Mouse (Mus musculus): ENCODE results near the gene Rgs19. TPM values are rescaled to one million over a fixed set of nuclear protein-coding genes. Genes with fewer than 3 reads are reported as not detected.

Gene Rgs19
- total RNA-seq, 1 experiment from 2014 or later = 89.7 TPM

DNA sequence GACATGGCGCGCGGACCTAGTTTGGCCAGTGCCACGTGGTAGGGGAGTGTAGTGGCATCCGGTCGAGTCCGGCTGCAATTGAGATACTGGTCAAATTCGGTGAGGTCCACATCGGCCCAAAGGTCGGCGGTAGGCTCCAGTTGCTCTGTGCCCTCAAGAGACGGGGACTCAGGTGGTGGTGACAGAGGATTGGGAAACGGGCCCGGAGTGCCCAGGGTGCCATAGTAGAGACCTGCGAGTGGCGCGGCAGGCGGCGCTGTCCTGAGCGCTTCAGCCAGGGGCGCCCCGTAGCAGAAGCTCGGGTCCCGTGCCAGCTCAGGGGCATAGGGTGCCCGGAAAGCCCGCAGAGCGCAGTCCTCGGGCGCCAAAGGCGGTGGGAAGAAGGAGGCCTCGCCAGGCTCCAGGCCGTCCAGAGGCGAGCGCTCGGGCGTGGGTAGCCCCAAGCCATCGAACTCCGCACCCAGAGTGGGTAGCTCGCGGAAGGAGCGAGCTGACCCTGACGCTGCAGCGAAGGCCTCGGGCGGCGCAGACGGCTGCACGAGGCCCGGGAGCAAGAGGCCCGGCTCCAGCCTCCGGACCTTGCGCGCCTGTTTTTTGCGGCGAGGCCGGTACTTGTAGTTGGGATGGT, 23.4 kb downstream of the Rgs19 start:
- peak; percentile 7 to 50; a peak in 2 of 4 replicates for ATAC-seq (replicated peaks in 1 of 2; ENCODE audit: insufficient read depth in 1 of 2, low FRiP score in 2 of 2, low TSS enrichment in 1 of 2, low read depth in 1 of 2, poor library complexity in 2 of 2, severe bottlenecking in 2 of 2)

GRCm38 (mm10) chr2:181663298-181663630, 30.5 kb downstream of the Rgs19 start:
- no peak for ATAC-seq (replicated peaks in 1 of 2; ENCODE audit: insufficient read depth in 1 of 2, low FRiP score in 2 of 2, low TSS enrichment in 1 of 2, low read depth in 1 of 2, poor library complexity in 2 of 2, severe bottlenecking in 2 of 2)

GRCm38 (mm10) chr2:181662620-181663297, 31.0 kb downstream of the Rgs19 start:
- no peak for ATAC-seq (replicated peaks in 1 of 2; ENCODE audit: insufficient read depth in 1 of 2, low FRiP score in 2 of 2, low TSS enrichment in 1 of 2, low read depth in 1 of 2, poor library complexity in 2 of 2, severe bottlenecking in 2 of 2)

DNA sequence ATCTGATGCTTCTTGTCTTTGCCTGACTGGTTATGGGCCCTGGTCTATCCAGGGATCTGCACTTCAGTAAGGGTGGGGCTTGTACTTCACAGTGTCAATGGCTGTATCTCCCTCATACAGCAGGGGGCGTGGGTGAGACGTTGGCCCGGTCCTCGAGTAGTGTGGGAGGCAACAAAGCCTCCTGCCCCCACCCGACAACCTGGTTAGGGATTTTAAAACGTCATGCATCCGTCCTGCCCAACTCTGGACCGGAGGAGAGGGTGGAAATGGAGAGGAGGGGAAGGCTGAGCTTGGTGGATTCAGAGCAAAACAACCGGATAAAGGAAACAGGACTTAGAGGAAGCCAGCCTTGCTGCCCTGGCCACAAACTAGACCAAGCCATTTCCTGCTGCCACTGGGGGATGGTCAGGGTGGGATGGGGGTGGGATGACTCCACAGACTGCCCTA, 34.1 kb downstream of the Rgs19 start:
- ATAC-seq (replicated peaks in 1 of 2; ENCODE audit: insufficient read depth in 1 of 2, low FRiP score in 2 of 2, low TSS enrichment in 1 of 2, low read depth in 1 of 2, poor library complexity in 2 of 2, severe bottlenecking in 2 of 2) = peak; percentile 89 to 90

DNA sequence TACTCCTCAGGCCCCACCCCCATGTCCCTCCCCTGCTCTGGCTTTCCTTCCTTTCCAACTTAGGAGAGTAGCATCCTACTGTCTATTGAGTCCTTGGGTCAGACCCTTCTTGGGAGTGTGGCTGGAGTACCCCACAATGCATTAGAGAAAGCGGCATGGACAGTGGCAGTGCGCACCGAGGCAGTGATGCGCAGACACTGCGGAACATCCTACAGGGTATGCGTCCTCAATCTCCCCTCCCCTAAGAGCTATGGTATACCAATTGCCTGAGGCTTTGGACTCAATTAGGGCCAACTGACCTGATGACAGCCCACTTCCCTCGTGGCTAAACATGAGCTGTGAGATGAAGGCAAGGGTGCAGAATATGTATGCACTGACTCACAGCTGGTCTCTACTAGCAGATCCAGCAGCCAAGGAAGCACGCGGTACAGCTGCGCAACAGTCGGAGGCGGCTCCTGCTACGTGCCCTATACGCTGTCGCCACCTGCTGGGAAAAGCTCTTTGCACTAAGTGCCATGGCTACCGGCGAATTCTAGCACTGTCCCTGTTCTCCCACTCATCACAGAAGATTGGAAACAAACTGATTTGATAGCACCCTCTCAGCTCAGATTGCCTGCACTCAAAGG, 34.7 kb downstream of the Rgs19 start:
- peak; percentile 56 to 65 for ATAC-seq (replicated peaks in 1 of 2; ENCODE audit: insufficient read depth in 1 of 2, low FRiP score in 2 of 2, low TSS enrichment in 1 of 2, low read depth in 1 of 2, poor library complexity in 2 of 2, severe bottlenecking in 2 of 2)

DNA sequence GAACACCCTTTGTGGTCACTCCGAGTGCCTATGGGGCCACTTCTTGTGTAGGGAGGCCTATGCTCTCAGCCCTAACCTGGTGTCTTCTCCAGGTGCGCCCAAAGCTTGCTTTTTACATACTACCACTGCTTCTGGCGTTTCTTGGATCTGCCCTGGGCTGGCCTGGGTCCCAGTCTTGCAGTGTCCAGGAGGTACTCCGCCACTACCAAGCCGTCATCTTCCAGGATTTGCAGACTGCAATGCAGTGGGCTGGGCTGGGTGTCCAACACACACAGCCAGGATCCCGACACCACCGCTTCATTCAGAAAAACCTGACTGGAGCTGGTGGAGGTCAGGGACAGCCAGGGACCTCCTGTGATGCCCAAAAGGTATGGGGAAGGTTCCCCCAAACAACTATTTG, 35.2 kb downstream of the Rgs19 start:
- ATAC-seq (replicated peaks in 1 of 2; ENCODE audit: insufficient read depth in 1 of 2, low FRiP score in 2 of 2, low TSS enrichment in 1 of 2, low read depth in 1 of 2, poor library complexity in 2 of 2, severe bottlenecking in 2 of 2) = no peak

- no peak for ATAC-seq (replicated peaks in 1 of 2; ENCODE audit: insufficient read depth in 1 of 2, low FRiP score in 2 of 2, low TSS enrichment in 1 of 2, low read depth in 1 of 2, poor library complexity in 2 of 2, severe bottlenecking in 2 of 2)
Observed at GRCm38 (mm10) chr2:181657441-181657840, 36.3 kb downstream of the Rgs19 start.

GRCm38 (mm10) chr2:181656734-181657133, 37.0 kb downstream of the Rgs19 start, which contains the start of gene Gm29797:
Gm29797 (plus strand) TSS chr2:181657034.
- ATAC-seq (replicated peaks in 1 of 2; ENCODE audit: insufficient read depth in 1 of 2, low FRiP score in 2 of 2, low TSS enrichment in 1 of 2, low read depth in 1 of 2, poor library complexity in 2 of 2, severe bottlenecking in 2 of 2) = no peak

- no peak for ATAC-seq (replicated peaks in 1 of 2; ENCODE audit: insufficient read depth in 1 of 2, low FRiP score in 2 of 2, low TSS enrichment in 1 of 2, low read depth in 1 of 2, poor library complexity in 2 of 2, severe bottlenecking in 2 of 2)
Observed at GRCm38 (mm10) chr2:181653523-181653922, 40.3 kb downstream of the Rgs19 start.

DNA sequence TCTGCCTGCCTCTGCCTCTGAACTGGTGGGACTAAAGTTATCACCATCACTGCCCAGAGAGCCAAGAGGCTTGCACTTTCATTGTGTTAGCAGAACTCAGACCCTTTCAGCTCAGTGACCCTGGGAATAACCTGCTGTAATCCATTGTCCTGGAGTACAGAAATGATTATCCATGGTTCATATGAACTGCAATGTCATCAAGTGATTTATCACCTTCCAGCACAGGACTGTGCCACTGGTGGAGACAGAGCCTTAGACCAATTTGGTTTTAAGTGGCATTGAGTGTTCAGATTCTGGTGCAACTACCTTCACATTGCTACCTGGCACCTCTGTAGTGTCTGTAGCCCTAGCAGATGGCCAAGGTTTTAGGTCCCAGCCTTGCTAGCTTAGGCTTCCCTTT, 40.7 kb downstream of the Rgs19 start:
- ATAC-seq (replicated peaks in 1 of 2; ENCODE audit: insufficient read depth in 1 of 2, low FRiP score in 2 of 2, low TSS enrichment in 1 of 2, low read depth in 1 of 2, poor library complexity in 2 of 2, severe bottlenecking in 2 of 2) = no peak

DNA sequence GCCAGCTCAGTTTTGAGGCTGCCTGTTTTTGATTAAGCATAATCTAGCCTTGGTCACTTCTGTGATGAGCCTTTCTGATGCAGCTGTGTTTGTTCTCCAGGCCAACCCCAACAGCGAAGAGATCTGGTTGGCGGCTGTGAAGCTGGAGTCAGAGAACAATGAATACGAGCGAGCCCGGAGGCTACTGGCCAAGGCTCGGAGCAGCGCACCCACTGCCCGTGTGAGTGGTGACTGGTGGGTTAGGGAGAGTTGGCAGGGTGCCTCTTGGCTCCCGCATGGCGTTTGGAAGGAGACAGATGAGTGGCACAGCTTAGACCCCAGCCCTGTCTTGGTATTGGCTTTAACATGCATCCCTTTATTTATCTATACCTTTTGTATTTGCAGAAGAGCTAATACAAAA, 44.9 kb downstream of the Rgs19 start:
- no peak for ATAC-seq (replicated peaks in 1 of 2; ENCODE audit: insufficient read depth in 1 of 2, low FRiP score in 2 of 2, low TSS enrichment in 1 of 2, low read depth in 1 of 2, poor library complexity in 2 of 2, severe bottlenecking in 2 of 2)

DNA sequence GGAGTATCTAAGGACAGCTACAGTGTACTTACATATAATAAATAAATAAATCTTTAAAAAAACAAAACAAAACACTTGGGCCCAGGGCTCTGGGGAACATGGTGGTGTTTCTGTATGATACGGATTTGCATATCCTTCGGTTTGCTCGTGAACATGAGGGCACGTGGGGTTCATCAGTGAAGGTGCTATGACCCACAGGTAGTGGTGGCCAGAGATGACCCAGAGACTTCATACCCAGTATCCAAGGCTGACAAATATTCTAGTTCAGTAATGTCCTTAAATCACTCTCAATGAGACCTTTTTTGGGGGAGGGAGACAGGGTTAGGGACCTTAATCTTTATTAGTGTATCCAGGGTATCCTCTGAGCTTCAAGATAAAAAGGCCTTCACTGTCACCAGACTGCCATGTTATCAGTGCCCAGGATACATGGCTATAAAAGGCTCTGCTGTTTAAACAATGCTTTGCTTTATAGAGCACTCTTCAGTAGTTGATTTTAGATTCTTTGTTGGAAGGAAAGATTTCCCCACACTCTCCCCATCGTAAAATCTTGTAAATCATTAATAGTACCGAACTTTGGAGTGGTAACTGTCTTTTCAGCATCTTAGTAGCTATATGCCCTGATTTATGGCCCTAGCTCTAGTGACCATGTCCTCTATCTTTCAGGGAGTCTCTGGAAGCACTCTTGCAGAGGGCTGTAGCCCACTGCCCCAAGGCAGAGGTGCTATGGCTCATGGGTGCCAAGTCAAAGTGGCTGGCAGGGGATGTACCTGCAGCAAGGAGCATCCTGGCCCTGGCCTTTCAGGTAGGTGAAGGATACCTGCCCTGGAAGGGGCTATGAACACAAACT, 46.9 kb downstream of the Rgs19 start:
- no peak for ATAC-seq (replicated peaks in 1 of 2; ENCODE audit: insufficient read depth in 1 of 2, low FRiP score in 2 of 2, low TSS enrichment in 1 of 2, low read depth in 1 of 2, poor library complexity in 2 of 2, severe bottlenecking in 2 of 2)

GRCm38 (mm10) chr2:181645666-181646065, 48.1 kb downstream of the Rgs19 start:
- no peak for ATAC-seq (replicated peaks in 1 of 2; ENCODE audit: insufficient read depth in 1 of 2, low FRiP score in 2 of 2, low TSS enrichment in 1 of 2, low read depth in 1 of 2, poor library complexity in 2 of 2, severe bottlenecking in 2 of 2)

GRCm38 (mm10) chr2:181644361-181644760, 49.4 kb downstream of the Rgs19 start:
- ATAC-seq (replicated peaks in 1 of 2; ENCODE audit: insufficient read depth in 1 of 2, low FRiP score in 2 of 2, low TSS enrichment in 1 of 2, low read depth in 1 of 2, poor library complexity in 2 of 2, severe bottlenecking in 2 of 2) = peak; percentile 68 to 76; a peak in 3 of 4 replicates
